In the genomic region with DNA sequence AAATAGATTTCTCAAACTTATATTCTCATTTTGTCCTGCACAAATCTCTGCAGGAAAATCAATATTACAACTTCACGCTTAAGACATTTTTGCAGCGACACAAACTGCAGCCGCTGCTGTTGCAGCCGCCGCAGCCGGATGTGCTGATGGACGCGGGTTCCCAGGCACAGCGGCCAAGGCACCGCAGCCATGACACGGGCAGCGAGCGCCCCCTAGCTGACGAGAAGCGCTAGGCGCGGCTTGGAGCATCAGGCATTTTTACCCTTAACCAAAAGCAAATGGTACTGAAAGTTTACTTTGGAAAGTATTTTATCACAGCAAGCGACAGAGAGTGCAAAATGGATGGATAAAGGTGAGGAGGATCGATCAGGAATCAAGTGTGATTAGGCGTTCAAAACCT, we compare ENCODE assay signal across 8 mouse cellular contexts. TPM values are rescaled to one million over a fixed set of nuclear protein-coding genes. Genes with fewer than 3 reads are reported as not detected.
A peak's percentile ranks its signal among the peaks of the same experiment; 100 is the strongest.
DNase-seq lines count a peak whose midpoint lies in the region; ATAC-seq and TF ChIP-seq lines count a peak whose summit lies in the region.

No protein-coding gene starts in this region.

- no peak overlapping the region for H3K9ac ChIP-seq in intestine, embryonic 15.5 days
- H3K9ac ChIP-seq in midbrain, embryonic 11.5 days (ENCODE audit: low read length): no peak overlapping the region

- no peak overlapping the region for H3K4me3 ChIP-seq in gastrocnemius, adult 2 months
- H3K4me3 ChIP-seq in intestine, embryonic 15.5 days (replicated peaks): no peak overlapping the region
- no peak overlapping the region for H3K4me3 ChIP-seq in midbrain, embryonic 11.5 days (ENCODE audit: low read depth, low read length)
- no peak overlapping the region for H3K4me3 ChIP-seq in small intestine, adult 2 months (ENCODE audit: low read depth, low read length)

- peak overlapping the region; percentile 41 for H3K4me2 ChIP-seq in intestine, embryonic 15.5 days (replicated peaks)
- H3K4me2 ChIP-seq in midbrain, embryonic 11.5 days: peak overlapping the region; percentile 29; the same call in 1 of the 2 replicates

- peaks cover 20% of the 10 kb centered on the region for H3K4me1 ChIP-seq in intestine, embryonic 15.5 days (replicated peaks)
- peaks cover 6% of the 10 kb centered on the region; the same call in 1 of the 2 replicates for H3K4me1 ChIP-seq in midbrain, embryonic 11.5 days (ENCODE audit: control insufficient read depth, insufficient read depth, low read length)
- no peaks in the 10 kb centered on the region; the same call in 1 of the 2 replicates for H3K4me1 ChIP-seq in small intestine, adult 2 months (ENCODE audit: control insufficient read depth, insufficient read depth, insufficient read length, low read length)

- H3K9me3 ChIP-seq in intestine, embryonic 15.5 days: no peaks in the 10 kb centered on the region
- H3K9me3 ChIP-seq in midbrain, embryonic 11.5 days (ENCODE audit: control insufficient read depth, low read length): no peaks in the 10 kb centered on the region

- TF ChIP-seq CTCF in gastrocnemius, adult 2 months (IDR thresholded peaks at IDR 0.05): no peak; the same call in 1 of the 2 replicates
- TF ChIP-seq CTCF in small intestine, adult 2 months (IDR thresholded peaks at IDR 0.05; ENCODE audit: extremely low read depth, insufficient read length, insufficient replicate concordance, low read depth, low read length): peak; percentile 98

- H3K27me3 ChIP-seq in intestine, embryonic 15.5 days (replicated peaks): no peaks in the 10 kb centered on the region; the same call in 1 of the 2 replicates
- H3K27me3 ChIP-seq in midbrain, embryonic 11.5 days (ENCODE audit: control insufficient read depth, insufficient read depth, low read length): no peaks in the 10 kb centered on the region; the same call in 1 of the 2 replicates
- H3K27me3 ChIP-seq in small intestine, adult 2 months (ENCODE audit: control insufficient read depth, insufficient read depth, low read length): no peaks in the 10 kb centered on the region; the same call in 1 of the 2 replicates

- ATAC-seq in intestine, embryonic 15.5 days: peak; percentile 55; the same call in 1 of the 2 replicates
- ATAC-seq in midbrain, embryonic 11.5 days (ENCODE audit: low FRiP score): no peak

- H3K27ac ChIP-seq in gastrocnemius, adult 2 months: no peak overlapping the region
- no peak overlapping the region for H3K27ac ChIP-seq in intestine, embryonic 15.5 days
- no peak overlapping the region for H3K27ac ChIP-seq in midbrain, embryonic 11.5 days (ENCODE audit: low read depth, low read length)
- no peak overlapping the region for H3K27ac ChIP-seq in small intestine, adult 2 months (ENCODE audit: insufficient read depth, low read depth, low read length)

- no peak for TF ChIP-seq POLR2A in small intestine, adult 2 months (IDR thresholded peaks at IDR 0.05; ENCODE audit: low read depth, low read length)

- no peaks in the 10 kb centered on the region for H3K36me3 ChIP-seq in intestine, embryonic 15.5 days
- no peaks in the 10 kb centered on the region for H3K36me3 ChIP-seq in midbrain, embryonic 11.5 days (ENCODE audit: control insufficient read depth, insufficient read depth, low read length)
- no peaks in the 10 kb centered on the region for H3K36me3 ChIP-seq in small intestine, adult 2 months (ENCODE audit: control insufficient read depth, insufficient read depth, low read length)

- intact Hi-C loops in gastrocnemius, adult 2 months (cut with DNase I): no loop called here
- intact Hi-C loops in left cerebral cortex, postnatal 14 days (cut with DNase I): loop anchor here (5.0 kb wide), 3 partner anchors 66 to 1521 kb away; no protein-coding TSS in a partner anchor

- WGBS in intestine, embryonic 15.5 days: under 1% methylated on average over 20 of the region's 20 CpGs
- 2% methylated on average over 20 of the region's 20 CpGs for WGBS in midbrain, embryonic 11.5 days
- WGBS in small intestine, adult 2 months: under 1% methylated on average over 20 of the region's 20 CpGs

- DNase-seq in adipocyte (ENCODE audit: low spot score): peak; percentile 69
- peak; percentile 76 to 80 for DNase-seq in cerebellum, postnatal 36 days
- peak; percentile 81 for DNase-seq in gastrocnemius, adult 2 months
- DNase-seq in left cerebral cortex, postnatal 14 days (ENCODE audit: low spot score in 2 of 2): peak; percentile 82 to 93
- peak; percentile 99 for DNase-seq in midbrain, embryonic 11.5 days (ENCODE audit: low spot score, missing footprints)
- DNase-seq in yolk sac, embryonic 10.5 days (ENCODE audit: low spot score): peak; percentile 76

RNA-seq across cellular contexts. Expression of a gene that starts 4.7 kb away (rescaled TPM):
- total RNA-seq in gastrocnemius, adult 2 months (2021): under 1 TPM in 1 of 2 experiments, not detected in 1; 0.11 TPM
- 6.7 and 6.9 TPM in 2 replicates for polyA plus RNA-seq in intestine, embryonic 15.5 days (2015; fragmentation: Nextera tagmentation; extraction: Ambion mirVana)
- 10 to 100 TPM; 42.5 to 72.8 TPM for total RNA-seq in left cerebral cortex, postnatal 14 days (2021)
- polyA plus RNA-seq in midbrain, embryonic 11.5 days (2014; fragmentation: Nextera tagmentation; extraction: Ambion mirVana): 4.5 and 6.3 TPM in 2 replicates
- 7.9 and 22.3 TPM in 2 replicates for polyA plus RNA-seq in small intestine, adult 2 months (2012; rRNA removed)
